Mouse (Mus musculus) stomach, postnatal 0 days (tissue): ENCODE measurements at regions not wholly inside any gene's neighbourhood (a gene's known extent, or its start where the extent isn't known, plus 50 kb on each side); places are given as distances from the start of the nearest gene placed in this dataset.

Experiments used
- CTCF ChIP-seq: IDR thresholded peaks from 2 replicates; pipeline ENCODE4 v1.5.1; 2016; ENCODE audit warnings: antibody characterized with exemption, low read depth, mild to moderate bottlenecking, moderate library complexity
- EP300 ChIP-seq: optimal IDR thresholded peaks from 2 replicates; pipeline ENCODE3; 2016; ENCODE audit warnings: antibody characterized with exemption

- peak; percentile 51 for TF ChIP-seq CTCF
- no peak for TF ChIP-seq EP300
These were observed 198.2 kb downstream of the Ttc8 start for GRCm38 (mm10) chr12:99118381-99119115.
